Mouse (Mus musculus): Measurements from ENCODE around the gene Akap8. TPM values are rescaled to one million over a fixed set of nuclear protein-coding genes. Genes with fewer than 3 reads are reported as not detected.

Akap8 gene
- polyA plus RNA-seq, 1 experiment = 63.3 TPM

DNA sequence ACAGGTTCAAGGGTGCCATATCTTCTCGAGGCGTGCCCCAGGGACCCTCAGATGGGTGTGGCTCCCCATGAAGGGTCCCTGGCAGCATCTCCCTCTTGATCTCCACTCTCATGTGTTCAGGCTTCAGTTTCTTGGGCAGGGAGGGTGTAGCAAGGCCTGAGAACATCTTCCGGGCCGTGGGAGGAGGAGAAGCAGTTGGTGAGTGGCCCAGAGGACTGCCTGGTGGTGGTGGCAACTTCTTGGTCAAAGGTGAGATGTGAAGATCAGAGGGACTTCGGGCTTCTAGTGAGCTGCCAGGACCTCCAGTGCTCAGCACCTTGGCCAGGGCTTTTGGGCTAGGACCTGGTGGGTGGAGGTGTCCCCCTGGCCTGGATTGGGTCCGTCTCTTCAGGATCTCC, 37.9 kb upstream of the Akap8 start:
- no peak for DNase-seq
- TF ChIP-seq CTCF (IDR thresholded peaks at IDR 0.05; ENCODE audit: insufficient read depth, low read length) = no peak
- TF ChIP-seq POLR2A (IDR thresholded peaks at IDR 0.05; ENCODE audit: borderline replicate concordance, extremely low read depth, low read depth, low read length) = no peak
- whole genome bisulfite sequencing = 89% methylated on average over 6 of the region's 6 CpGs
- Histone ChIP-seq H3K4me1 (ENCODE audit: control insufficient read depth, insufficient read depth, low read length) (peaks cover 7% of the 10 kb centered on the region; the same call in 1 of the 2 replicates), H3K4me3 (replicated peaks; ENCODE audit: extremely low read depth, low read depth, low read length) (no peak overlapping the region)

DNA sequence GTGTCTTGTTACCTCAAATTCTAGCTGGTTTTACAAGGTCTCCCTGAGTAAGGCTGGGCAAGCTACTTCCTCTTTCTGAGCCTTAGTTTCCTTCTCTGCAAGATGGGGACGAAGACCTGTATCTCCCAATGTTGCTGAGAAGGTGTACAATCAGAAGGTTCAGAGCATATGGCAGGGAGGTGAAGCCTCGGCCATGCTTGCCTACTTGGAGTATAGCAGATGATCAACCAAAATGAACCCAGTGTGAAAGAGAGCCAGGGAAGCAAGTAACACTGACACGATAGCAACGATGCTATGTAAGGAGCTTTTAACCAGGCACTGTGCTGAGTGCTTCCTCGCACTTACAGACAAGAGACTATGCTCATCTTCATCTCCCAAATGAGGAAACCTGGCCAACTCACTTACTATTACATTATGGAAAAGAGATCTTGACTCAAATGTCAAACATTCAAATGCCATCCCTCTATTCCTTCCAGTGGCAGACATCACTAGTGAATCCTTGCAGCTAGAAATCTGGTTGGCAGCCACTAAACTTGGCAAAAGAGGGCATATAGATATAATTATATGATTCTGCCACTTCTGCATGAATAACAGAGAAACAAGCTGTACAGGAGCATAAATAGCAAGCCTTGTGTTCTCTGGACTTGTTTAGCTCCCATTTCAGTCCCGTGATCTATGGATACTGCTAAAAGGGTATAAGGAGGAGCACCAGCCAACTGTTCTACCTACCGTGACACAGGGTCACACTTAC, 37.3 kb upstream of the Akap8 start:
- 91% methylated on average over 7 of the region's 7 CpGs for WGBS
- TF ChIP-seq POLR2A (IDR thresholded peaks at IDR 0.05; ENCODE audit: borderline replicate concordance, extremely low read depth, low read depth, low read length) (no peak), CTCF (IDR thresholded peaks at IDR 0.05; ENCODE audit: insufficient read depth, low read length) (no peak)

DNA sequence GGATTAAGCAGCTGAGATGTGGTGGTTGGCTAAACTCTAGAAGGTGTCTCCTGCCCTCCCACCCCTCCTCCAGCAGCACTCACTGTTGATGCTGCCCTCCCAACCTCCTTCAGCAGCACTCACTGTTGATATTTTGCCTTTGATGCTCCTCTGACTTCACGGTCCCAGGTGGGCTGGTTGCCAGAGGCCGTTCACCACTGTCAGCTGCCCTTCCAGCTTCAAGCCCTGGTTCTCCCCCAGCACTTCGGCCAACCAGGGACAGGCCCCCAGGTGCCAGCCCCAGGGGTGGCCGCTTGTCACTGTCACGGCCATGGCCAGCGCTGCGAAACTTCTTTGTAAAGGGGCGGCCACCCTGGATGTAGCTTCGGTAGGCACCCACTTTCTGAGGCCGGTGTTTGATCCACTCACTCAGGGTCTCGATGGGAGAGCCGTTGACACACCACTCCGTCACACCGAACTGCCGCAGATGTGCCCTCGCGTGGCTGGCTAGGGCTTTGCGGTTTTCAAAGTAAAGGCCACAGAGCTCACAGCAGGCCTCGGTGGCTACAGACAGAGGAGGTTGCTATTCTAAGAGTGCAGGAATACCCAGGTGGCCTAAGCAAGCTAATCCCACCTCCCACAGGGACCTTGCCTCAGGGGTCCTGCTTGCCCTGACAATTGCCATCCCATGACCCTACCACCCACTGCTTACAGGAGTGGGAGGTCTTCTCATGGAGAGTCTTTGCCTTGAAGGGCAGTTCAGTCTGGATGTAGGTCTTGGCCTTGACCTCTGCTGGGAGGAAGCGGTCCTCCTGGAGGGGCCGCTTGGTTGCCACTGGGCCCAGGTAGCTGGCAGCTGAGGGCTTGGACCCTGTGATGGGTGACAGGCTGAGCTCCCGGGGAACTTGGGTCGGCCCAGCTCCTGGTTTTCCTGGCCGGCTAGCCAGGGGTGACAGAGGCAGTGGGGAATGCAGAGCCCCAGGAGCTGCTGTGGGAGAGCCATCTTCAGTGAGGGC, 36.0 kb upstream of the Akap8 start:
- WGBS = 85% methylated on average over 24 of the region's 24 CpGs
- no peak for TF ChIP-seq POLR2A (IDR thresholded peaks at IDR 0.05; ENCODE audit: borderline replicate concordance, extremely low read depth, low read depth, low read length)
- DNase-seq = no peak
- no peaks in the 10 kb centered on the region for H3K4me1 ChIP-seq (ENCODE audit: control insufficient read depth, insufficient read depth, low read length)
- no peak overlapping the region for H3K4me3 ChIP-seq (replicated peaks; ENCODE audit: extremely low read depth, low read depth, low read length)

More for the DNA sequence above, 37.3 kb upstream of the Akap8 start:
- H3K4me1 ChIP-seq (ENCODE audit: control insufficient read depth, insufficient read depth, low read length) = peaks cover 6% of the 10 kb centered on the region; the same call in 1 of the 2 replicates
- H3K4me3 ChIP-seq (replicated peaks; ENCODE audit: extremely low read depth, low read depth, low read length) = no peak overlapping the region
- no peak for DNase-seq

GRCm38 (mm10) chr17:32356281-32356680, 35.2 kb upstream of the Akap8 start:
- TF ChIP-seq POLR2A (IDR thresholded peaks at IDR 0.05; ENCODE audit: borderline replicate concordance, extremely low read depth, low read depth, low read length) = no peak
- no peak for TF ChIP-seq CTCF (IDR thresholded peaks at IDR 0.05; ENCODE audit: insufficient read depth, low read length)
- 89% methylated on average over 9 of the region's 9 CpGs for WGBS
- Histone ChIP-seq H3K4me1 (ENCODE audit: control insufficient read depth, insufficient read depth, low read length) (no peaks in the 10 kb centered on the region), H3K4me3 (replicated peaks; ENCODE audit: extremely low read depth, low read depth, low read length) (no peak overlapping the region)
- no peak for DNase-seq

- no peak for DNase-seq
- H3K4me1 ChIP-seq (ENCODE audit: control insufficient read depth, insufficient read depth, low read length) = no peaks in the 10 kb centered on the region
- TF ChIP-seq CTCF (IDR thresholded peaks at IDR 0.05; ENCODE audit: insufficient read depth, low read length) (no peak), POLR2A (IDR thresholded peaks at IDR 0.05; ENCODE audit: borderline replicate concordance, extremely low read depth, low read depth, low read length) (no peak)
- WGBS = 96% methylated on average over 6 of the region's 6 CpGs
- no peak overlapping the region for H3K4me3 ChIP-seq (replicated peaks; ENCODE audit: extremely low read depth, low read depth, low read length)
These were observed 34.0 kb upstream of the Akap8 start for GRCm38 (mm10) chr17:32355031-32355430.

DNA sequence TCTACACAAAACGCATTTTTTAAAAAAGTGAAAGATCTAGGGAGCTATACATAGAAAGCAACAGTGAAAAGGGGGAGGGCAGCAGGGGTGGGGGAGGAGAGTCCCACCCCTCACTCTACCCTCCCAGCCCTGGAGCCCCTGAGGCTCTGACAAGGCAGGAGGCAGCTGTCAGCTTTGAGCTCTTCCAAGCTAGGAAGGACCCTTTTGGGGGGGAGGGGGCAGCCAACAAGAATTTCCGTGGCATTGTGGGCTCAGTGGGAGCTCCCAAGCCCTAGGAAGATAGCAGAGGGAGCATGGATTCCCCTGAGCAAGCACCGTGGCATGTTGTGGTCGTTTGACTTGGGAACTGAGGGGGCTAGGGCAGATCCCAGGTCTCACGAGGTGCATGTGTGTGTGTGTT, 33.2 kb upstream of the Akap8 start:
- peaks cover 2% of the 10 kb centered on the region; the same call in 1 of the 2 replicates for H3K4me1 ChIP-seq (ENCODE audit: control insufficient read depth, insufficient read depth, low read length)
- WGBS = 76% methylated on average over 5 of the region's 5 CpGs
- TF ChIP-seq POLR2A (IDR thresholded peaks at IDR 0.05; ENCODE audit: borderline replicate concordance, extremely low read depth, low read depth, low read length) (no peak), CTCF (IDR thresholded peaks at IDR 0.05; ENCODE audit: insufficient read depth, low read length) (no peak)
- no peak for DNase-seq
- no peak overlapping the region for H3K4me3 ChIP-seq (replicated peaks; ENCODE audit: extremely low read depth, low read depth, low read length)

DNA sequence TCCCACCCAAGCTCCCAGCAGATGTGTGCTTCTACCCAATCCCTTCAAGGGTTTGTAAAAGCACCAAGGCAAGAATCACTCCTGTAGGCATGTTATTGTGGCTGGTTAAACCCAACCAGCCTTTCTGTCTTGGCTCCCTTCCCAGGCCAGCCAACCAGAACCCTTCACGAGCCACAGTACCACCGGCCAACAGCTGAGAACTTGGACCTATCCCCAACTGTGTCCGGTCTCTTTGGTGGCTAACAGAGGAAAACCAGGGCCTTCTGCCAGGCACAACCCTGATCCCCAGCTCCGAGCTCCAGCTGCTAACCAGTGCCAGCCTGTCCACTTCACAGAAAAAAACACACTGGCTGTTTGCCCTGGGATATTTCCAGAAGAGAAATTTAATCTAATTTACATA, 32.7 kb upstream of the Akap8 start:
- H3K4me3 ChIP-seq (replicated peaks; ENCODE audit: extremely low read depth, low read depth, low read length) = no peak overlapping the region
- TF ChIP-seq CTCF (IDR thresholded peaks at IDR 0.05; ENCODE audit: insufficient read depth, low read length) (no peak), POLR2A (IDR thresholded peaks at IDR 0.05; ENCODE audit: borderline replicate concordance, extremely low read depth, low read depth, low read length) (no peak)
- 47% methylated on average over 4 of the region's 4 CpGs for WGBS
- DNase-seq = no peak
- peaks cover 7% of the 10 kb centered on the region; the same call in 1 of the 2 replicates for H3K4me1 ChIP-seq (ENCODE audit: control insufficient read depth, insufficient read depth, low read length)

DNA sequence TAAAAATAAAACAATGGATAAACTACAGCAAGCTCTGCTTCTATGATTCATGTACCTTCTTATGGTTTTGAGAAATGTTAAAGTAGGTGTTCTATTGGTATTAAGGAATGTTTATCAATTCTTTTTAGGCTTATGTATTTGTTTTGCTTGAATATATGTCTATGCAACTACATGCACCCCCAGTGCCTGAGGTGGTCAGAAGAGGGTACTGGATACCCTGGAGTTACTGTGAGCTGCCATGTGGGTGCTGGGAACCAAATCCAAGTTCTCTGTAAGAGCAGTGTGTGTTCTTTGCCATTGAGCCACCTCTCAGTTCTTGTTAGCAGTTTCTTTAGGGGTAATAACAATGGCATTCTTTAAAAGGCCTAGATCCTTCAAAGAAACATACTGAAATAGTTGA, 30.7 kb upstream of the Akap8 start:
- TF ChIP-seq POLR2A (IDR thresholded peaks at IDR 0.05; ENCODE audit: borderline replicate concordance, extremely low read depth, low read depth, low read length) (no peak), CTCF (IDR thresholded peaks at IDR 0.05; ENCODE audit: insufficient read depth, low read length) (no peak)
- H3K4me1 ChIP-seq (ENCODE audit: control insufficient read depth, insufficient read depth, low read length) = peaks cover 12% of the 10 kb centered on the region; the same call in 1 of the 2 replicates
- H3K4me3 ChIP-seq (replicated peaks; ENCODE audit: extremely low read depth, low read depth, low read length) = no peak overlapping the region
- DNase-seq = no peak

GRCm38 (mm10) chr17:32351269-32351668, 30.2 kb upstream of the Akap8 start:
- 69% methylated on average over 3 of the region's 3 CpGs for WGBS
- Histone ChIP-seq H3K4me1 (ENCODE audit: control insufficient read depth, insufficient read depth, low read length) (peaks cover 12% of the 10 kb centered on the region; the same call in 1 of the 2 replicates), H3K4me3 (replicated peaks; ENCODE audit: extremely low read depth, low read depth, low read length) (no peak overlapping the region)
- DNase-seq = no peak
- TF ChIP-seq POLR2A (IDR thresholded peaks at IDR 0.05; ENCODE audit: borderline replicate concordance, extremely low read depth, low read depth, low read length) (no peak), CTCF (IDR thresholded peaks at IDR 0.05; ENCODE audit: insufficient read depth, low read length) (no peak)

All from lung, adult 2 months (tissue).